Mouse (Mus musculus): Measurements from ENCODE around the gene Gm2042. TPM values are rescaled to one million over a fixed set of nuclear protein-coding genes. Genes with fewer than 3 reads are reported as not detected.
A peak's percentile ranks its signal among the peaks of the same experiment; 100 is the strongest.
"Not testable (repeated sequence)": the region's sequence is repeated elsewhere in the genome, so short reads cannot be mapped to it uniquely, and the experiment has no call there.

The Gm2042 gene
- total RNA-seq (2021) = not detected
- long read RNA-seq, experiment 1 = 0 reads
- long read RNA-seq, experiment 2 = 0 reads

GRCm38 (mm10) chr12:87953780-87954179, at the start of gene Gm2042:
TSS of gene Gm2042 (plus strand) at chr12:87954080.
- not testable (repeated sequence) for DNase-seq (ENCODE audit: low spot score in 2 of 2)

GRCm38 (mm10) chr12:87919721-87920120, 34.2 kb upstream of the Gm2042 start, which contains the start of gene Gm2035:
TSS of gene Gm2035 (minus strand) at chr12:87919857.
- DNase-seq (ENCODE audit: low spot score in 2 of 2) = not testable (repeated sequence)

GRCm38 (mm10) chr12:87984000-87984399, 30.1 kb downstream of the Gm2042 start:
- DNase-seq (ENCODE audit: low spot score in 2 of 2) = peak in 1 of 2 experiments; percentile 3

GRCm38 (mm10) chr12:88004118-88004517, 50.2 kb downstream of the Gm2042 start:
- DNase-seq (ENCODE audit: low spot score in 2 of 2) = not testable (repeated sequence)

Other genes with a start within 250 kb of the Gm2042 start
- not detected for gene Gm21319, start 178.3 kb upstream of the Gm2042 start, total RNA-seq (2021)
- not detected for gene Gm21936, start 158.6 kb upstream of the Gm2042 start, total RNA-seq (2021)
- not detected for gene BB287469, start 137.5 kb upstream of the Gm2042 start, total RNA-seq (2021)
- gene Gm2001, start 111.7 kb upstream of the Gm2042 start, total RNA-seq (2021) = not detected
- not detected for gene Gm2016, start 80.0 kb upstream of the Gm2042 start, total RNA-seq (2021)
- gene Gm2022, start 58.7 kb upstream of the Gm2042 start, total RNA-seq (2021) = not detected
- gene Gm2035, start 34.2 kb upstream of the Gm2042 start, total RNA-seq (2021) = not detected
- gene Gm2075, start 57.8 kb downstream of the Gm2042 start, total RNA-seq (2021) = not detected
- not detected for gene Gm6803, start 64.7 kb downstream of the Gm2042 start, total RNA-seq (2021)
- gene Gm2056, start 72.9 kb downstream of the Gm2042 start, total RNA-seq (2021) = not detected
- not detected for gene Gm16368, start 129.6 kb downstream of the Gm2042 start, total RNA-seq (2021)
- not detected for gene Gm10436, start 228.0 kb downstream of the Gm2042 start, total RNA-seq (2021)

All from left cerebral cortex, adult 18-20 months (tissue).